Mouse (Mus musculus) heart, embryonic 15.5 days (tissue): ENCODE measurements around the gene Snx14. TPM values are rescaled to one million over a fixed set of nuclear protein-coding genes. Genes with fewer than 3 reads are reported as not detected.

Experiments used
- ATAC-seq: fragments of 200-750 bp; cut with Nextera tagmentation; replicated peaks from 2 replicates; pipeline ENCODE4 v1.8.0; 2017; ENCODE audit warnings: low read depth, moderate TSS enrichment; ENCODE audit not compliant: insufficient number of reproducible peaks, insufficient read depth, low FRiP score
- H3K27ac ChIP-seq: fragments of 300-500 bp; sonication (generic); 2 replicates; pipeline ENCODE4 v1.5.1; 2015; ENCODE audit warnings: mild to moderate bottlenecking, inconsistent platforms
- H3K27me3 ChIP-seq: fragments of 300-500 bp; sonication (generic); 2 replicates; pipeline ENCODE4 v1.6.1; 2015; ENCODE audit warnings: inconsistent platforms
- H3K36me3 ChIP-seq: fragments of 300-500 bp; sonication (generic); 2 replicates; pipeline ENCODE4 v1.6.1; 2015; ENCODE audit warnings: mild to moderate bottlenecking, inconsistent platforms
- H3K4me1 ChIP-seq: fragments of 300-500 bp; sonication (generic); replicated peaks from 2 replicates; pipeline ENCODE4 v1.6.1; 2015; ENCODE audit warnings: inconsistent platforms
- H3K4me2 ChIP-seq: fragments of 300-500 bp; sonication (generic); 2 replicates; pipeline ENCODE4 v1.6.1; 2015; ENCODE audit warnings: inconsistent platforms, mild to moderate bottlenecking, moderate library complexity
- H3K4me3 ChIP-seq: fragments of 300-500 bp; sonication (generic); 2 replicates; pipeline ENCODE4 v1.5.1; 2015; ENCODE audit warnings: mild to moderate bottlenecking, inconsistent platforms
- H3K9ac ChIP-seq: fragments of 300-500 bp; sonication (generic); 2 replicates; pipeline ENCODE4 v1.6.1; 2015; ENCODE audit warnings: mild to moderate bottlenecking, inconsistent platforms
- H3K9me3 ChIP-seq: fragments of 300-500 bp; sonication (generic); replicated peaks from 2 replicates; pipeline ENCODE4 v1.6.1; 2016; ENCODE audit warnings: inconsistent platforms
- WGBS: fragments of 180-500 bp; shearing (Covaris S2); methylation state at CpG from one replicate; pipeline ENCODE4 v1.1.7; 2015; ENCODE audit warnings: mixed read lengths; 5-methylcytosine and 5-hydroxymethylcytosine counted together
- polyA plus RNA-seq: library from polyadenylated mRNA; unstranded; fragments of >200 nt; fragmentation: Nextera tagmentation; extraction: Ambion mirVana; gene quantifications from 2 replicates; pipeline ENCODE4 v1.2.1, GENCODE M21; 2015

Snx14 gene
- polyA plus RNA-seq, 1 experiment from 2014 or later: 28.0 TPM

DNA sequence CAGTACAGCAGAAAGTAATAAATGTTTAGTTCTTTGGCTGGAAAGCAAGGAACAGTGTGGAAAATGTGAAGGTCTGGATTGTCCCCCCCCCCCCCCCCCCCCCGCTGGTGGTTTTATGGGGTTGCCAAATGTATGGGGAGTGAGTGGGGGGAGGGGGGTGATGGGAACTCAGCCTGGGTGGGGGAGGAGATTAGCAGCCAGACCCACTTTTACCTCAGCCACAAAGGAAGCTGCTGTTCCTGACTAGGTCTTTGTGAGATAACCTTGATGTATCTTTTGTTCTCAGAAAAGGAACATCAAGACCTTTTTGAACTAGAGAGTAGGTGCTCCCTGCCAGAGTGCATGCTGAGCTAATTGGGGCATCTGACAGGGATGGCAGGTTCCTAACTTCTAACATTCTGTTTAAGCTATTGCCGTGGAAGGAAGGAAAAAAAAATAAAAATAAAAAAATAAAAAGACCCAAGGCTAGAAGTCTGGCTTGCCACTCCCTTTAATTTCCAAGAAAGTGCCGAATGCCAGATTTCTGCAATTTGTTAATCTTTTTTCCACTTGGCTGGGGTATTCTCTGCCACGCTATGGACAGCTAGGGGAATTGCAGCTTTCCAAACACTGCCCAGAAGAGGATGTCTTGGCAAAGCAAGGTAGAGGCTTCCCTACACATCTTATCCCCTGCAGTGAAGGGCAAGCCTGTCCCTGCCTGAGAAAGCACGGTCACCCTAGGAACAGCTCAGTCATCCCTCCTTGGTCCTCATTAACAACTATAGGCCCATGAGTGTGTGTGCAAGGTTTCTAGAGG, 76.5 kb downstream of the Snx14 start:
- WGBS: 19% methylated on average over 5 of the region's 5 CpGs
- no peak for ATAC-seq
- no peak overlapping the region for H3K4me2 ChIP-seq

DNA sequence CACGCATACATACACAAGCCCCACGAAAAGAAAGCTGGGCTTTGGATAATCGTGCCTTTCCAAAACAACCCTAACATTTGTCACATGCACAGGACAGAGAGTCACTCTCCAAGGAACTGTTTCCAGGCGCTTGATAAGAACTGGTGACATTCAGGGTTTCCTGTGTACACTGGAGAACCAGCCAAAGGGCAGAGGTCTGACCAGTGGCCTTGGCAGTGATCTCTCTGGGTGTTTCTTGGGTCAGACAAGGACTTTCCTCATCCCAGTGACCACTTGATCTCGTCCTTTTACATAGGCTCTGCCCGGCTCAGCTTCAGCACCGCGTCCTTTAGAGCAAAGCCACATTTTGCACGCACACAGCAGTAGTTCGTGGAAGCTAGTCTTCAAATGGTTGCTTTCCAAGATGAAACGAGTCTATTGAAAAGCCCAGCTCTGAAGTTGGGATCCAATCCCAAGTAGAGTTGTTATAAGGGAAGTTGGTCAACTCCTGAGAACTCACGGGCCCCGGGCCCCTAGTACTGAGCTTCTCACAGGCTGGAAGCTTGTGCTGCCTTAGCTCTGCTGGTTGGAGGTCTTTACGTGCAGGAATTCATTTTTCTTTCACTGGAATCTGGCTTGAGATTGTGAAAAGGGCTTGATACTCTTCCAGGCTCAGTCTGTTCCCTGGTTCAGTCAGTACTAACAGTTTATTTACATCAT, 77.4 kb downstream of the Snx14 start:
- Histone ChIP-seq H3K36me3 (peaks cover 4% of the 10 kb centered on the region; the same call in 1 of the 2 replicates), H3K9ac (no peak overlapping the region), H3K27ac (peak overlapping the region; percentile 63), H3K4me3 (no peak overlapping the region), H3K9me3 (no peaks in the 10 kb centered on the region), H3K4me2 (no peak overlapping the region), H3K27me3 (no peaks in the 10 kb centered on the region), H3K4me1 (peaks cover 17% of the 10 kb centered on the region)
- 61% methylated on average over 14 of the region's 14 CpGs for WGBS
- no peak; the same call in 1 of the 2 replicates for ATAC-seq

More for the DNA sequence above, 76.5 kb downstream of the Snx14 start:
- Histone ChIP-seq H3K9ac (no peak overlapping the region), H3K27me3 (no peaks in the 10 kb centered on the region), H3K9me3 (no peaks in the 10 kb centered on the region), H3K36me3 (peaks cover 4% of the 10 kb centered on the region; the same call in 1 of the 2 replicates), H3K4me1 (peaks cover 17% of the 10 kb centered on the region), H3K4me3 (no peak overlapping the region), H3K27ac (no peak overlapping the region)

DNA sequence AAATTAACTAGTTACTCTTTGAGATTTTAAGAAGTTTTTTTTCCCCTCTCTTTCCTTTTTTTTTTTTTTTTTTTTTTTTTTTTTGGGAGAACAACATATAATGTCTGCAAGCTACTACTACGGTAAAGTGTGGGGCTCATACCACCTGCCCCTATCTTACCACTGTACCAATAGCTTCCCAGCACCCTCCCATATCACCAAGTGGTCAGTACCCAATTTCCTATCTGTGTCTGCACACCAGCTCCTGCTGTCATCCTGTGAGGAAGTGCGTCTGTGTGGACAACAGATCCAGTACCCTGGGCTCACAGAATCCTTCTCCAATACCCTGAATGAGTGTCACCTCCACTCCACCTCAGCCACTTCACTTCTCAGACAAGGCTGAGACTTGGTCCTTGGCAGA, 79.6 kb downstream of the Snx14 start:
- peaks cover 17% of the 10 kb centered on the region for H3K4me1 ChIP-seq
- no peak for ATAC-seq
- WGBS: 62% methylated on average over 2 of the region's 2 CpGs
- no peaks in the 10 kb centered on the region for H3K9me3 ChIP-seq
- no peak overlapping the region for H3K4me3 ChIP-seq
- H3K36me3 ChIP-seq: no peaks in the 10 kb centered on the region; the same call in 1 of the 2 replicates
- H3K27me3 ChIP-seq: no peaks in the 10 kb centered on the region
- H3K4me2 ChIP-seq: no peak overlapping the region
- no peak overlapping the region for H3K9ac ChIP-seq
- no peak overlapping the region for H3K27ac ChIP-seq

DNA sequence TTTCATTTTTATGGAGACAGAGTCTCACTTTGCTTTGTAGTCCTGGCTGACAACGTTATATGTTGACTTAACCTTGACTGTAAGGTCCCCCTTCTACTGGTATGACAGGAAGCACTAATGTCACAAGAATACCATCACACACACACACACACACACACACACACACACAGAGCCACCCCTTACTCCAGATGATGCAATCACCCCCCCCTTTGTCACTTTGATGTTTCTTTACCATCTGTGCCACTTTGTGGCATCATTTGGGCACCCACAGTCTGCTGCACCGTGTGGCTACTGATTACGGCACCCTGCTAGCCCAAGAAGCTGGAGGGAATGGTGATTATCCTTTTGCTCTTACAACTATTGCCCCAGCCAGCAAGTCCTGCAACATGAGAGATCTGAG, 81.6 kb downstream of the Snx14 start:
- H3K4me2 ChIP-seq: no peak overlapping the region
- no peaks in the 10 kb centered on the region for H3K9me3 ChIP-seq
- no peak overlapping the region for H3K9ac ChIP-seq
- no peak overlapping the region for H3K4me3 ChIP-seq
- no peaks in the 10 kb centered on the region for H3K27me3 ChIP-seq
- WGBS: 52% methylated on average over 3 of the region's 3 CpGs
- H3K36me3 ChIP-seq: no peaks in the 10 kb centered on the region
- peaks cover 6% of the 10 kb centered on the region for H3K4me1 ChIP-seq
- no peak overlapping the region for H3K27ac ChIP-seq
- ATAC-seq: no peak

DNA sequence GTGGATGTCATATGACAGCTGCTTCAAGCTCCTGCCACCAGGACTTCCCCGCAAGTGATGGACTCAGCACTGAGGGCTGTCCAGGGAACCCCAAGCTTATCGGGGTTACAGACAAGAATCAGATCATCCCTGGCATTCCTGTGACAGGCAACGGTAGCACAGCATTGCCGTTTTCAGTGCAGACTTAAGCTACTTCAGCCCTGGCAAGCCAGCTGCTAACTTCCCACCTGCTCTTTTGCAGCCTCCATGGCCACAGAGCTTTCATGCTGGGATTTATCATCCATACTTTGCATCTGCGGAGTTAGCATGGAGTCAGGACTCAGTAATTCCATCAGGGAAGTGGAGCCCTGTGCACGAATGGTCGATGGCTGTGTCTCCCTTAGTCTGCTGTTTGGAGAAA, 85.3 kb downstream of the Snx14 start:
- no peak overlapping the region for H3K9ac ChIP-seq
- H3K27me3 ChIP-seq: no peaks in the 10 kb centered on the region
- H3K4me3 ChIP-seq: no peak overlapping the region
- no peak overlapping the region for H3K27ac ChIP-seq
- 81% methylated on average over 7 of the region's 7 CpGs for WGBS
- H3K9me3 ChIP-seq: no peaks in the 10 kb centered on the region
- H3K4me1 ChIP-seq: no peaks in the 10 kb centered on the region
- H3K4me2 ChIP-seq: no peak overlapping the region
- H3K36me3 ChIP-seq: no peaks in the 10 kb centered on the region
- ATAC-seq: no peak

DNA sequence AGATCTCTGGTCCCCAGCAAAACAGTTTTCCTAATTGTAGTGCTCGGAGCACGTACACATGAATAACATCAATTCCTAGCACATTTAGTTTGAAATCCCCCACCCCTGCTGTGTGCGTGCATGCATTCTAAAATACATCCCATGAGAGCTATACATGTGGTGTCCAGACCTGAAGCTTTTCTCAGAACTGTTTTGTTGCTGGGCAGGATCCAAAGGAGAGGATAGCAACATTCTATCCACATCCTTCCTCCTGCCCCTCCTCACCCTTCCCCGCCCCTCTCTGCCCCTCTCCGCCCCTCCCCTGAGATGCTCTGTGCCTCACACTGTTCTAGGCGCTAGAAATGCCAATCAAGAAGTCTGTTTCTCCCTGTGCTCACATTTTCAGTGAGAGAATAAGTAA, 86.0 kb downstream of the Snx14 start:
- H3K4me3 ChIP-seq: no peak overlapping the region
- no peak overlapping the region for H3K4me2 ChIP-seq
- H3K27ac ChIP-seq: no peak overlapping the region
- H3K27me3 ChIP-seq: no peaks in the 10 kb centered on the region
- no peak overlapping the region for H3K9ac ChIP-seq
- 76% methylated on average over 6 of the region's 6 CpGs for WGBS
- ATAC-seq: no peak
- no peaks in the 10 kb centered on the region for H3K4me1 ChIP-seq
- H3K36me3 ChIP-seq: no peaks in the 10 kb centered on the region
- no peaks in the 10 kb centered on the region for H3K9me3 ChIP-seq

DNA sequence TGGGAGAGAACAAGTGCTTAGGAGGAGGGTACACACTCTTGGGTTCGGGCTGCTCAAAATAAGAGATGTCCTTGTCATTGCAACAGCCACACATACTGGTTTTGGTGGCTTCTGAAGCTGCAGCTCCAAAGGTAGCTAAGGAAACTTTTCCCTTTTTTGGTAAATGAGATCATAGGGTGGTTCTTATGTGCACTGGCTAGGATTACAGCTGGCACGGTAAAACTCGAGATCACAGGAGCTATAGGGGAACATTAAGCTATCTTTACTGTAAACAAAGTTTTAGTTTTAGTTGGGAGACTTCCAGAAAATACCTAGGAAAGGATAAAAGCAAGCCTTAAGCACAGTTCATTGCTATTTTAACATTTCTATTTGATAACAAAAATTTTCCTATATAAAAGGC, 87.6 kb downstream of the Snx14 start:
- Histone ChIP-seq H3K4me1 (peaks cover 5% of the 10 kb centered on the region; the same call in 1 of the 2 replicates), H3K4me3 (no peak overlapping the region), H3K27ac (no peak overlapping the region), H3K27me3 (no peaks in the 10 kb centered on the region), H3K9ac (no peak overlapping the region), H3K4me2 (no peak overlapping the region), H3K36me3 (no peaks in the 10 kb centered on the region), H3K9me3 (no peaks in the 10 kb centered on the region)
- WGBS: 46% methylated on average over 3 of the region's 3 CpGs
- ATAC-seq: no peak

DNA sequence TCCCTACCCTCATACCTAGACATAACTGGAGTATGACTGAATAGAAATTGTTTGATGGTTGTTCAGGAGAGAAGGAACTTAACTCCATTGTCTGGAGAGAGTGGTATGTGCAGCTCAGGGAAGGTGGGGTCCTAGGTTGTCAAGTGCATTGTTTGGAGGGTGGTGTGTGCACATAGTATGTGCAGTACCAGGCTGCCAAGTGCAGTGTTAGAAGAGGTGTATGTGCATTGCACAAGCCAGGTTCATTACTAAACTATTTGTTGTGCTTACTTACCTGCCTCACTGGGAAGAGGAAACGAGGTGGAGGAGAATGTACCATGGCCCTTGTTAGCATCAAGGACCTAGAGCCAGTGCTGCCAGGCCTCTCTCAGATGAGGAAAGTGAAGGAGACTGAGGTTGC, 88.4 kb downstream of the Snx14 start:
- WGBS: 72% methylated on average over 1 of the region's 1 CpGs
- H3K9me3 ChIP-seq: no peaks in the 10 kb centered on the region
- H3K4me3 ChIP-seq: no peak overlapping the region
- H3K27me3 ChIP-seq: no peaks in the 10 kb centered on the region
- H3K4me1 ChIP-seq: peaks cover 7% of the 10 kb centered on the region; the same call in 1 of the 2 replicates
- H3K27ac ChIP-seq: no peak overlapping the region
- H3K4me2 ChIP-seq: no peak overlapping the region
- no peaks in the 10 kb centered on the region for H3K36me3 ChIP-seq
- H3K9ac ChIP-seq: no peak overlapping the region
- ATAC-seq: no peak

DNA sequence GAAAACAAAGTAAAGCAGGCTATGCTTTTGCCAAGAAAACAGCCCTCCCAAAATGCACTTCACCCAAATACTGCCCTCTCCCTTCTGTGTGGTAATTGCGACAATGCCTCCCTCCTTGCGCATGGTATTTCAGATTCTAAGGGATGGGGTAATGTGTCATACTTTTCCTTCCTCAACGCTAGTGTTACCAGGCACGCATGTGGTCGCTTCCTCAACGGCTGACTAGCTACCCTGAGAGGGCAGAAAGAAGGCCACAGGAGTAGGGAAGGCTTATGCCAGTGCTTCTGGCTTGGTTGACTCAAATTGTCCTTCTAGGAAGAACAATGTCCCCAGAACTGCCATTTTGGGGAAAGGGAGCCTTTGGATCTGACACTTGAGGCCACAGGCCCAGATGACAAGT, 90.1 kb downstream of the Snx14 start:
- Histone ChIP-seq H3K4me3 (no peak overlapping the region), H3K27ac (no peak overlapping the region), H3K4me1 (peaks cover 7% of the 10 kb centered on the region; the same call in 1 of the 2 replicates), H3K9ac (no peak overlapping the region), H3K36me3 (no peaks in the 10 kb centered on the region), H3K4me2 (no peak overlapping the region), H3K9me3 (no peaks in the 10 kb centered on the region), H3K27me3 (no peaks in the 10 kb centered on the region)
- ATAC-seq: no peak
- WGBS: 81% methylated on average over 6 of the region's 6 CpGs

DNA sequence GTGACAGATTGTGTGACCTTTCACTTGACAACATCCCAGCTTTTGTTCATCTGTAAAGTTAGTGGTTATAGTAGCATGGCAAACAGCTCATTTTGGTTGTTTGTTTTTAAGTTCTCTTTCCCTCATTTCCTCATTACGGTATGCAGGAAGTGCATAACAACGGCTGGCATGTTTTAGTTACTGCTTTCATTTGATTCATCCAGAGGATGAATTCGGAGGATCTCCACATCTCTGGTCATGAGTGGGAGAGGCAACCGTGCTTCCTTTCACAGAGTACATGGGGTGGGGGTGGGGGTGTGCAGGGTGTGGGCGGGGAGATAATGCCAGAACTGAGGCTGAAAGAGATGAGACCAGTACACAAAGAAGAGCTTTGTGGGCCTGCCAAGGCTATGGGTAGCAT, 91.9 kb downstream of the Snx14 start:
- ATAC-seq: 0 out of 2 replicates have a peak, but pooled peaks have one; percentile 27
- H3K4me2 ChIP-seq: no peak overlapping the region
- 60% methylated on average over 5 of the region's 5 CpGs for whole genome bisulfite sequencing
- peaks cover 7% of the 10 kb centered on the region; the same call in 1 of the 2 replicates for H3K4me1 ChIP-seq
- H3K9ac ChIP-seq: no peak overlapping the region
- no peaks in the 10 kb centered on the region for H3K9me3 ChIP-seq
- no peaks in the 10 kb centered on the region for H3K36me3 ChIP-seq
- H3K27ac ChIP-seq: no peak overlapping the region
- no peak overlapping the region for H3K4me3 ChIP-seq
- H3K27me3 ChIP-seq: no peaks in the 10 kb centered on the region

DNA sequence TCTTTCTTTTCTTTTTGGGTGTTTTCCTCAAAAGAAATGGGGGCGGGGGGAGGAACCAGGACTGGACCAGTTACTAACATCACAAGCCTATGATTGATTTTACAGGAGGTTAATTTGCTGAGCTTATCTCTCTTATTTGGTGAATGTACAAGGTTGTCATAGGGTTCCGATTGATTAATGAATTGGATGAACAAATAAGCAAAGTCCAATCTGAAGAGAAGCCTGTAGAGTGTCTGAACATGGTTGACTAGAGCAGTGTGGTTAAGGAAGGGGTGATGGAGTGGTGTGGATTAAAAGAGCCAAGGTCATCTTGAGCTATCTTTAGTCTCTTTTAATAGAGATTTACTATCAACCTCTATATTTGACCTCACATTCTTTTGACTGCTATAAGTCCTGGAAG, 94.3 kb downstream of the Snx14 start:
- WGBS: 90% methylated on average over 2 of the region's 2 CpGs
- ATAC-seq: no peak

More for the DNA sequence above, 94.3 kb downstream of the Snx14 start:
- Histone ChIP-seq H3K9ac (no peak overlapping the region), H3K4me2 (no peak overlapping the region), H3K4me3 (no peak overlapping the region), H3K27ac (no peak overlapping the region), H3K36me3 (no peaks in the 10 kb centered on the region), H3K27me3 (no peaks in the 10 kb centered on the region), H3K4me1 (peaks cover 7% of the 10 kb centered on the region; the same call in 1 of the 2 replicates), H3K9me3 (no peaks in the 10 kb centered on the region)
